Mouse (Mus musculus): ENCODE measurements at regions not wholly inside any gene's neighbourhood (a gene's known extent, or its start where the extent isn't known, plus 50 kb on each side); places are given as distances from the start of the nearest gene placed in this dataset.

- WGBS: 52% methylated on average over 4 of the region's 4 CpGs
- Histone ChIP-seq H3K27me3 (replicated peaks; ENCODE audit: insufficient read depth, low read length) (no peaks in the 10 kb centered on the region), H3K4me3 (ENCODE audit: low read depth, low read length) (no peak overlapping the region), H3K27ac (ENCODE audit: low read length) (no peak overlapping the region), H3K9me3 (ENCODE audit: low read length) (no peaks in the 10 kb centered on the region), H3K4me1 (ENCODE audit: insufficient read depth, low read depth, low read length) (no peaks in the 10 kb centered on the region), H3K9ac (replicated peaks; ENCODE audit: low read depth) (no peak overlapping the region), H3K4me2 (replicated peaks; ENCODE audit: low read depth, low read length) (no peak overlapping the region), H3K36me3 (ENCODE audit: insufficient read depth, low read length) (no peaks in the 10 kb centered on the region)
- ATAC-seq (no peak), DNase-seq (ENCODE audit: low spot score) (peak; percentile 23)
- TF ChIP-seq CTCF (IDR thresholded peaks at IDR 0.05) (peak; percentile 40; the same call in 1 of the 2 replicates), EP300 (IDR thresholded peaks at IDR 0.05) (no peak)
These were observed 148.3 kb upstream of the Usp24 start for GRCm38 (mm10) chr4:106167716-106168115.

GRCm38 (mm10) chr4:106168741-106169140 is 147.3 kb upstream of the Usp24 start:
- no peak for TF ChIP-seq EP300 (IDR thresholded peaks at IDR 0.05)
- TF ChIP-seq CTCF (IDR thresholded peaks at IDR 0.05): no peak
- H3K4me2 ChIP-seq (replicated peaks; ENCODE audit: low read depth, low read length): no peak overlapping the region
- no peaks in the 10 kb centered on the region for H3K36me3 ChIP-seq (ENCODE audit: insufficient read depth, low read length)
- H3K4me3 ChIP-seq (ENCODE audit: low read depth, low read length): no peak overlapping the region
- ATAC-seq (no peak), DNase-seq (ENCODE audit: low spot score) (no peak)
- H3K27me3 ChIP-seq (replicated peaks; ENCODE audit: insufficient read depth, low read length): no peaks in the 10 kb centered on the region
- no peaks in the 10 kb centered on the region for H3K4me1 ChIP-seq (ENCODE audit: insufficient read depth, low read depth, low read length)
- H3K27ac ChIP-seq (ENCODE audit: low read length): no peak overlapping the region
- no peak overlapping the region for H3K9ac ChIP-seq (replicated peaks; ENCODE audit: low read depth)
- WGBS: 69% methylated on average over 6 of the region's 6 CpGs
- H3K9me3 ChIP-seq (ENCODE audit: low read length): no peaks in the 10 kb centered on the region

GRCm38 (mm10) chr4:106169466-106169865 is 146.5 kb upstream of the Usp24 start:
- H3K36me3 ChIP-seq (ENCODE audit: insufficient read depth, low read length): no peaks in the 10 kb centered on the region
- DNase-seq (ENCODE audit: low spot score): no peak
- no peaks in the 10 kb centered on the region for H3K9me3 ChIP-seq (ENCODE audit: low read length)
- H3K9ac ChIP-seq (replicated peaks; ENCODE audit: low read depth): no peak overlapping the region
- H3K4me2 ChIP-seq (replicated peaks; ENCODE audit: low read depth, low read length): no peak overlapping the region
- H3K27ac ChIP-seq (ENCODE audit: low read length): no peak overlapping the region
- WGBS: 94% methylated on average over 4 of the region's 4 CpGs
- no peak for ATAC-seq
- no peaks in the 10 kb centered on the region for H3K4me1 ChIP-seq (ENCODE audit: insufficient read depth, low read depth, low read length)
- H3K4me3 ChIP-seq (ENCODE audit: low read depth, low read length): no peak overlapping the region
- no peaks in the 10 kb centered on the region for H3K27me3 ChIP-seq (replicated peaks; ENCODE audit: insufficient read depth, low read length)
- no peak for TF ChIP-seq CTCF (IDR thresholded peaks at IDR 0.05)

GRCm38 (mm10) chr4:106170731-106171130 is 145.3 kb upstream of the Usp24 start:
- Histone ChIP-seq H3K9me3 (ENCODE audit: low read length) (no peaks in the 10 kb centered on the region), H3K27me3 (replicated peaks; ENCODE audit: insufficient read depth, low read length) (no peaks in the 10 kb centered on the region), H3K36me3 (ENCODE audit: insufficient read depth, low read length) (no peaks in the 10 kb centered on the region), H3K27ac (ENCODE audit: low read length) (no peak overlapping the region), H3K4me1 (ENCODE audit: insufficient read depth, low read depth, low read length) (no peaks in the 10 kb centered on the region), H3K9ac (replicated peaks; ENCODE audit: low read depth) (no peak overlapping the region), H3K4me2 (replicated peaks; ENCODE audit: low read depth, low read length) (no peak overlapping the region), H3K4me3 (ENCODE audit: low read depth, low read length) (no peak overlapping the region)
- 80% methylated on average over 8 of the region's 8 CpGs for WGBS
- ATAC-seq (no peak), DNase-seq (ENCODE audit: low spot score) (no peak)
- no peak for TF ChIP-seq EP300 (IDR thresholded peaks at IDR 0.05)
- TF ChIP-seq CTCF (IDR thresholded peaks at IDR 0.05): no peak

GRCm38 (mm10) chr4:106175352-106175751 is 140.7 kb upstream of the Usp24 start:
- H3K36me3 ChIP-seq (ENCODE audit: insufficient read depth, low read length): no peaks in the 10 kb centered on the region
- no peak overlapping the region for H3K27ac ChIP-seq (ENCODE audit: low read length)
- H3K9ac ChIP-seq (replicated peaks; ENCODE audit: low read depth): no peak overlapping the region
- TF ChIP-seq EP300 (IDR thresholded peaks at IDR 0.05) (no peak), CTCF (IDR thresholded peaks at IDR 0.05) (no peak)
- peak; percentile 30 for DNase-seq (ENCODE audit: low spot score)
- no peaks in the 10 kb centered on the region for H3K4me1 ChIP-seq (ENCODE audit: insufficient read depth, low read depth, low read length)
- WGBS: 42% methylated on average over 5 of the region's 5 CpGs
- no peak overlapping the region for H3K4me2 ChIP-seq (replicated peaks; ENCODE audit: low read depth, low read length)
- H3K27me3 ChIP-seq (replicated peaks; ENCODE audit: insufficient read depth, low read length): no peaks in the 10 kb centered on the region
- ATAC-seq: no peak
- H3K9me3 ChIP-seq (ENCODE audit: low read length): no peaks in the 10 kb centered on the region
- H3K4me3 ChIP-seq (ENCODE audit: low read depth, low read length): no peak overlapping the region

- H3K9me3 ChIP-seq (ENCODE audit: low read length): no peaks in the 10 kb centered on the region
- H3K27me3 ChIP-seq (replicated peaks; ENCODE audit: insufficient read depth, low read length): no peaks in the 10 kb centered on the region
- H3K4me1 ChIP-seq (ENCODE audit: insufficient read depth, low read depth, low read length): no peaks in the 10 kb centered on the region
- H3K4me3 ChIP-seq (ENCODE audit: low read depth, low read length): no peak overlapping the region
- WGBS: 79% methylated on average over 13 of the region's 13 CpGs
- H3K36me3 ChIP-seq (ENCODE audit: insufficient read depth, low read length): no peaks in the 10 kb centered on the region
- no peak overlapping the region for H3K4me2 ChIP-seq (replicated peaks; ENCODE audit: low read depth, low read length)
- TF ChIP-seq EP300 (IDR thresholded peaks at IDR 0.05): no peak
- no peak for TF ChIP-seq CTCF (IDR thresholded peaks at IDR 0.05)
- no peak overlapping the region for H3K9ac ChIP-seq (replicated peaks; ENCODE audit: low read depth)
- no peak for ATAC-seq
- no peak overlapping the region for H3K27ac ChIP-seq (ENCODE audit: low read length)
- DNase-seq (ENCODE audit: low spot score): no peak
These were observed 130.1 kb upstream of the Usp24 start for GRCm38 (mm10) chr4:106185745-106186501.
